8 mouse cellular contexts compared by ENCODE assay signal in the genomic region with DNA sequence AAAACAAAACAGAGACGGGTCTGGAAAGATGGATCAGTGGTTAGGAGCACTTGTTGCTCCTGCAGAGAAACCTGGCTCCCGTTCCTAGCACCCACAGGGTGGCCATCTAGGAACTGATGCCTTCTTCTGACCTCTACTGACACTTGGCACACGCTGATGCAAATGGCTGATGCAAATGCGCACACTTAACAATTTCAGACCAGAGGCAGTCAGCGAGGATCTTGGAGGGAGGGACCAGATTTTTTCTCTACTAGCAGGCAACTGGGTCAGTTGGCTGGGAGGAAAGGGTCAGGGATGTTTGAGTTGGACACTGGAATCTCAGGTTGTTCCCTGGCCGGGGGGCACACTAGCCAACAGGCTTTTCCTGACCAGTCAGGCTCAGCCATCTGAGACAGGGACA. TPM values are rescaled to one million over a fixed set of nuclear protein-coding genes. Genes with fewer than 3 reads are reported as not detected.
DNase-seq lines count a peak whose midpoint lies in the region; ATAC-seq and TF ChIP-seq lines count a peak whose summit lies in the region.

TSS of gene Chchd10 (plus strand) at position 240 of the 400 bp plus-strand sequence.

- no peak for DNase-seq in adrenal gland, adult 18-20 months (ENCODE audit: low spot score in 2 of 2)
- no peak for DNase-seq in adrenal gland, adult (ENCODE audit: inconsistent age in 2 of 2, low spot score in 1 of 2)
- DNase-seq in ES-E14 (ENCODE audit: low read depth, low spot score), result no peak
- DNase-seq in forebrain, embryonic 10.5 days (ENCODE audit: extremely low spot score, low spot score), result no peak
- DNase-seq in heart, postnatal 25 days (ENCODE audit: low spot score), result no peak
- no peak for DNase-seq in stomach, postnatal 0 days (ENCODE audit: low spot score)
- no peak for DNase-seq in embryo, embryonic 10 days (ENCODE audit: low spot score)

- H3K4me2 ChIP-seq in limb, embryonic 13.5 days (replicated peaks), result peak within 1 kb of the TSS; percentile 89
- H3K4me2 ChIP-seq in stomach, postnatal 0 days (replicated peaks; ENCODE audit: low read depth), result peak within 1 kb of the TSS; percentile 91

- H3K9me3 ChIP-seq in ES-E14 (ENCODE audit: control insufficient read depth, insufficient read depth, low read depth, low read length), result no peaks in the 10 kb centered on the region
- H3K9me3 ChIP-seq in forebrain, embryonic 10.5 days, result no peaks in the 10 kb centered on the region
- no peaks in the 10 kb centered on the region for H3K9me3 ChIP-seq in limb, embryonic 13.5 days
- H3K9me3 ChIP-seq in stomach, postnatal 0 days (ENCODE audit: control insufficient read depth, low read length), result no peaks in the 10 kb centered on the region

- H3K27ac ChIP-seq in ES-E14 (ENCODE audit: insufficient read depth, low read depth, low read length, poor library complexity, severe bottlenecking), result peak within 1 kb of the TSS; percentile 46
- peak within 1 kb of the TSS; percentile 90 for H3K27ac ChIP-seq in forebrain, embryonic 10.5 days
- peak within 1 kb of the TSS; percentile 85 for H3K27ac ChIP-seq in limb, embryonic 13.5 days
- peak within 1 kb of the TSS; percentile 45; the same call in 1 of the 2 replicates for H3K27ac ChIP-seq in stomach, postnatal 0 days (replicated peaks)

- peaks cover 94% of the 10 kb centered on the region for H3K27me3 ChIP-seq in forebrain, embryonic 10.5 days (ENCODE audit: poor library complexity, severe bottlenecking)
- H3K27me3 ChIP-seq in limb, embryonic 13.5 days, result peaks cover 32% of the 10 kb centered on the region
- no peaks in the 10 kb centered on the region for H3K27me3 ChIP-seq in stomach, postnatal 0 days (ENCODE audit: control insufficient read depth, insufficient read depth, low read length)

- peak within 1 kb of the TSS; percentile 77 to 89 for H3K4me3 ChIP-seq in ES-E14 (ENCODE audit: insufficient read depth in 1 of 2, low read depth in 1 of 2, low read length in 2 of 2, poor library complexity in 1 of 2, severe bottlenecking in 1 of 2)
- H3K4me3 ChIP-seq in forebrain, embryonic 10.5 days, result peak within 1 kb of the TSS; percentile 74
- peak within 1 kb of the TSS; percentile 71 for H3K4me3 ChIP-seq in limb, embryonic 13.5 days
- H3K4me3 ChIP-seq in stomach, postnatal 0 days (ENCODE audit: low read depth, low read length), result peak within 1 kb of the TSS; percentile 58

- no peak for ATAC-seq in limb, embryonic 13.5 days (ENCODE audit: low FRiP score, low read depth)
- no peak for ATAC-seq in stomach, postnatal 0 days (ENCODE audit: low FRiP score, low TSS enrichment)

- H3K9ac ChIP-seq in ES-E14 (ENCODE audit: insufficient read depth, low read depth, low read length, poor library complexity, severe bottlenecking), result peak within 1 kb of the TSS; percentile 77
- peak within 1 kb of the TSS; percentile 96 for H3K9ac ChIP-seq in limb, embryonic 13.5 days
- H3K9ac ChIP-seq in stomach, postnatal 0 days (ENCODE audit: low read length), result peak within 1 kb of the TSS; percentile 82

- in situ Hi-C loops in ES-E14 (cut with MboI; ENCODE audit: low sequenced_read_pairs in 2 of 2, unreplicated experiment in 2 of 2), result no loop called here

- H3K36me3 ChIP-seq in ES-E14 (ENCODE audit: control insufficient read depth, insufficient read depth, low read length, poor library complexity, severe bottlenecking), result peaks cover 12% of the 10 kb centered on the region
- peaks cover 2% of the 10 kb centered on the region; the same call in 1 of the 2 replicates for H3K36me3 ChIP-seq in forebrain, embryonic 10.5 days (replicated peaks)
- peaks cover 7% of the 10 kb centered on the region for H3K36me3 ChIP-seq in limb, embryonic 13.5 days
- no peaks in the 10 kb centered on the region for H3K36me3 ChIP-seq in stomach, postnatal 0 days (ENCODE audit: control insufficient read depth, insufficient read depth, low read length)

- no peak for TF ChIP-seq CTCF in stomach, postnatal 0 days (IDR thresholded peaks at IDR 0.05; ENCODE audit: low read depth)

- TF ChIP-seq EP300 in stomach, postnatal 0 days (optimal IDR thresholded peaks at IDR 0.05), result no peak

- H3K4me1 ChIP-seq in ES-E14 (ENCODE audit: control insufficient read depth in 2 of 2, insufficient read depth in 2 of 2, low read length in 2 of 2, poor library complexity in 1 of 2), result peaks cover 6 to 15% of the 10 kb centered on the region in 2 experiments
- peaks cover 52% of the 10 kb centered on the region for H3K4me1 ChIP-seq in forebrain, embryonic 10.5 days
- peaks cover 51% of the 10 kb centered on the region for H3K4me1 ChIP-seq in limb, embryonic 13.5 days
- peaks cover 11% of the 10 kb centered on the region for H3K4me1 ChIP-seq in stomach, postnatal 0 days (replicated peaks; ENCODE audit: control insufficient read depth, insufficient read depth)

- intact Hi-C loops in heart, postnatal 25 days (cut with DNase I), result no loop called here

- 21% methylated on average over 6 of the region's 6 CpGs for WGBS in forebrain, embryonic 10.5 days
- 21% methylated on average over 6 of the region's 6 CpGs for WGBS in limb, embryonic 13.5 days
- WGBS in stomach, postnatal 0 days, result 45% methylated on average over 6 of the region's 6 CpGs

TF ChIP-seq in ES-E14, 5 proteins besides CTCF, POLR2A, EP300 and RAD21:
- TF ChIP-seq HCFC1 (IDR thresholded peaks at IDR 0.05; ENCODE audit: borderline replicate concordance, insufficient read depth, low read length) (no peak), ZNF384 (IDR thresholded peaks at IDR 0.05; ENCODE audit: low read depth, low read length) (no peak), ZC3H11A (IDR thresholded peaks at IDR 0.05; ENCODE audit: borderline replicate concordance, low read depth, low read length) (no peak), MAFK (IDR thresholded peaks at IDR 0.05; ENCODE audit: insufficient read depth, low read depth, low read length) (no peak), CHD2 (IDR thresholded peaks at IDR 0.05; ENCODE audit: low read depth, low read length) (no peak)

RNA-seq across cellular contexts. Expression of gene Chchd10, which starts in this region (rescaled TPM):
- total RNA-seq in adrenal gland, adult 18-20 months (2021), result 1,000 to 10,000 TPM in 1 of 2 experiments, 100 to 1,000 TPM in 1; 918 to 1,521 TPM
- 435 and 871 TPM in 2 replicates for total RNA-seq in ES-E14 (2012; rRNA removed)
- 8.8 and 10.7 TPM in 2 replicates for polyA plus RNA-seq in forebrain, embryonic 10.5 days (2016; fragmentation: Nextera tagmentation; extraction: Ambion mirVana)
- 1,000 to 10,000 TPM; 1,761 to 1,834 TPM for total RNA-seq in heart, postnatal 25 days (2021)
- 9.8 and 11.5 TPM in 2 replicates for polyA plus RNA-seq in limb, embryonic 13.5 days (2015; fragmentation: Nextera tagmentation; extraction: Ambion mirVana)
- polyA plus RNA-seq in stomach, postnatal 0 days (2015; fragmentation: Nextera tagmentation; extraction: Ambion mirVana), result 232 and 235 TPM in 2 replicates

Comparison
In these comparisons a context has a peak if more than half of its experiments do, and no peak if none do; other contexts are left out.
1. RNA of gene Chchd10 (polyA plus RNA-seq): 232 to 235 TPM in stomach, postnatal 0 days; 9.8 to 11.5 TPM in limb, embryonic 13.5 days and 8.8 to 10.7 TPM in forebrain, embryonic 10.5 days; every median in the first group is over 10 times any median in the second.
2. Peak in every context shown above with its lines, with median percentiles within 50 percentile points of each other: H3K27ac ChIP-seq, H3K4me3 ChIP-seq and H3K9ac ChIP-seq.